Mouse (Mus musculus): ENCODE data around the gene Rapgef5.
A peak's percentile ranks its signal among the peaks of the same experiment; 100 is the strongest.

- TF ChIP-seq CTCF (IDR thresholded peaks at IDR 0.05; ENCODE audit: low read depth) (peak; percentile 43; the same call in 1 of the 2 replicates), EP300 (optimal IDR thresholded peaks at IDR 0.05) (no peak)
Measured at GRCm38 (mm10) chr12:117533176-117534086, 17.2 kb downstream of the Rapgef5 start.

Data from stomach, postnatal 0 days (tissue).